Mouse (Mus musculus): ENCODE measurements around the gene Hmgn2. TPM values are rescaled to one million over a fixed set of nuclear protein-coding genes. Genes with fewer than 3 reads are reported as not detected.
A peak's percentile ranks its signal among the peaks of the same experiment; 100 is the strongest.
"Not testable (repeated sequence)": the region's sequence is repeated elsewhere in the genome, so short reads cannot be mapped to it uniquely, and the experiment has no call there.

Hmgn2 gene
- total RNA-seq, 1 experiment from 2014 or later, result 170 TPM

- ATAC-seq (replicated peaks; ENCODE audit: insufficient number of reproducible peaks, low FRiP score, low TSS enrichment, poor library complexity, severe bottlenecking), result no peak
These were observed 30.4 kb downstream of the Hmgn2 start for GRCm38 (mm10) chr4:133938077-133938476.

DNA sequence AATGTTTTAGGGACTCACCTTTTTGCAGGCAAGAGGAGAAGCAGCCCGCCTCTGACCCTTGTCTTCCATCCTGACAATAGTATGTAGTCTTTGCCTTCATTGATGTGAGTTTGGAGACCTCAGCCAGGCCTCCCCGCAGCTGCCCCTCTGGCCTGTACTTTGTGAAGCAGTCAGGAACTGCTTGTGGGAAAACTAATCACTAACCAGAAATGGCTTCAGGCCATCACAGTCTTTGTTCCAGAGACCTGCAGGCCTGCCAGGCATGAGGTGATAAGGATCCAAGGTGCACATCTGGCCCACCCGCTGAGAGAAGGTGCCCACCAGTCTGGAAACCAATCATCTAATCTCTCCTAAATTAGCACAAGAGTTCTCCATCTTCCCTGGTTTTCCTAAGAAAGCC lies 36.7 kb downstream of the Hmgn2 start:
- no peak for ATAC-seq (replicated peaks; ENCODE audit: insufficient number of reproducible peaks, low FRiP score, low TSS enrichment, poor library complexity, severe bottlenecking)

DNA sequence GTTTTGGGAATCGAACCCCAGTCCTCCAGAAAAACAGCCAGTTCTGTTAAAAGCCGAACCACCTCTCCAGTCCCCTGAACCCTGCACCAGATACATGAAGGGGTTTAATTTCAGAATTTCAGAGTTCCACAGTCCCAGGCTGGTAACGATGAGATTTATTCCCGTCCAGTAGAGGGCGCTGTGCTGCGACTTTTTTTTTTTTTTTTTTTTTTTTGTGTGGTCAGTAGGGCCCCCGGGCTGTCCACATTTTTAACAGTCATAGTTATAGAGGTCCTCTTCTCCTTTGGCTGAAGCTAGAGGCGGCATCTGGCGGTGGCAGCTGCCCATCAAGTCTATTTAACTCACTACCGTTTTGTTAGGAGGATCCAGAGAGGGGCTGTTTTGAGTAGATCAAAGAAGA lies 37.1 kb downstream of the Hmgn2 start:
- 0 out of 2 replicates have a peak, but pooled peaks have one; percentile 41 for ATAC-seq (replicated peaks; ENCODE audit: insufficient number of reproducible peaks, low FRiP score, low TSS enrichment, poor library complexity, severe bottlenecking)

- ATAC-seq (replicated peaks; ENCODE audit: insufficient number of reproducible peaks, low FRiP score, low TSS enrichment, poor library complexity, severe bottlenecking), result no peak
These were observed 39.2 kb downstream of the Hmgn2 start for GRCm38 (mm10) chr4:133929278-133929670.

GRCm38 (mm10) chr4:133928576-133929277 lies 39.7 kb downstream of the Hmgn2 start:
- ATAC-seq (replicated peaks; ENCODE audit: insufficient number of reproducible peaks, low FRiP score, low TSS enrichment, poor library complexity, severe bottlenecking), result peak; percentile 42; the same call in 1 of the 2 replicates

GRCm38 (mm10) chr4:133925204-133925603 lies 43.2 kb downstream of the Hmgn2 start:
- ATAC-seq (replicated peaks; ENCODE audit: insufficient number of reproducible peaks, low FRiP score, low TSS enrichment, poor library complexity, severe bottlenecking), result no peak

- ATAC-seq (replicated peaks; ENCODE audit: insufficient number of reproducible peaks, low FRiP score, low TSS enrichment, poor library complexity, severe bottlenecking), result no peak
These were observed 44.7 kb downstream of the Hmgn2 start for GRCm38 (mm10) chr4:133923743-133924142.

GRCm38 (mm10) chr4:133918093-133918825 lies 50.2 kb downstream of the Hmgn2 start:
- not testable (repeated sequence) for ATAC-seq (replicated peaks; ENCODE audit: insufficient number of reproducible peaks, low FRiP score, low TSS enrichment, poor library complexity, severe bottlenecking)

Other genes with a start within 250 kb of the Hmgn2 start
- 30.6 to 80.8 TPM (median 34.0 TPM) in 3 replicates for gene Arid1a, start 211.9 kb downstream of the Hmgn2 start, total RNA-seq (2017)
- gene Rps6ka1, start 80.9 kb downstream of the Hmgn2 start, total RNA-seq (2017), result 122 to 151 TPM (median 138 TPM) in 3 replicates
- 11.2 to 17.2 TPM (median 16.3 TPM) in 3 replicates for gene Dhdds, start 32.3 kb upstream of the Hmgn2 start, total RNA-seq (2017)
- 0.19 TPM in 1 of 3 replicates, not detected in the others for gene Lin28a, start 50.2 kb upstream of the Hmgn2 start, total RNA-seq (2017)
- 0.64 TPM in 1 of 3 replicates, not detected in the others for gene Zfp683, start 85.2 kb upstream of the Hmgn2 start, total RNA-seq (2017)
- gene Crybg2, start 92.2 kb upstream of the Hmgn2 start, total RNA-seq (2017), result 0.48 to 3.1 TPM (median 0.64 TPM) in 3 replicates
- gene Cd52, start 126.4 kb upstream of the Hmgn2 start, total RNA-seq (2017), result 1,277 to 1,906 TPM (median 1,626 TPM) in 3 replicates
- gene Ubxn11, start 133.9 kb upstream of the Hmgn2 start, total RNA-seq (2017), result 8.5 to 13.7 TPM (median 10.6 TPM) in 3 replicates
- gene Sh3bgrl3, start 160.1 kb upstream of the Hmgn2 start, total RNA-seq (2017), result 320 to 400 TPM (median 328 TPM) in 3 replicates
- 21.6 to 36.1 TPM (median 24.2 TPM) in 3 replicates for gene Cep85, start 218.5 kb upstream of the Hmgn2 start, total RNA-seq (2017)
- gene Gm7534, start 234.4 kb upstream of the Hmgn2 start, total RNA-seq (2017), result not detected in 3 replicates